Mouse (Mus musculus): ENCODE results near the gene Olfr1178.

Olfr1178 gene

DNA sequence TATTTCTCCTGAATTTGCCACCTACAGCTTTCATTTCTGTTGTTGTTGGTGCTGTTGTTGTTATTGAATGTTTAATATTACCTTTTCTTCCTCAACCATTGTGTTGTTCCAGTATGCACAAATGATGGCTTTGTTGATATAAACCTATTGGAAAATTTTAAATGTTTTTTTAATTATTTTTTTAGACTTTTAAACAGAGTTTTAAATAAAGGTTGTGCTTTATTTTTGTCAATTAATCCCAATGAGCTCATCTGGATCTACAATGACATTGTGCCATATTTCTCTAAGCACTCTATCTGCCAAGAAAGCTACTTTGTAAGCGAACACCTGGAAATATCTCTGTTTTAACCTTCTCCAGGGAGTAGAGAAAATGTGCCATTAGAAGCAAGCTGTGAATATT is at the start of gene Olfr1178:
Olfr1178 (plus strand) TSS at position 301 of the 400 bp plus-strand sequence.
- no peak for DNase-seq (ENCODE audit: low spot score)

DNA sequence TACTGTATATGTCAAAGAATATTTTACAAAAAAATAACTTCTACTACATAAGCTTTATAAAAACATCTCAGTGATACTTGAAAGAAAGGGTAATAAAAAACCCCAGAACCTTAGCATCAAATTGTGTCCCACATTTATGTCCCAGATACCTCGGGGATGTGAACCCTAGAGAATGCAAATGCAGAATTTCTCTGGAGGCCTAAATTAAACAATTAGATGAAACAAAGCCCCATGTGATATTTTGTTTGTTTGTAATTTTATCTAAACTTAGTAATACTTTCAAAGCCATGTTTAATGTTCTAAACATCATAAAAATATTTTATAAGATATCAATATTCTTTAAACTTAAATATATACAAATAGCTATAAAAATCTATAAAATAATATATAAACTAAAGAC is 40.5 kb upstream of the Olfr1178 start, which contains the start of gene Olfr1177-ps:
Olfr1177-ps (minus strand) TSS at position 101 of the 400 bp plus-strand sequence.
- DNase-seq (ENCODE audit: low spot score): no peak

GRCm38 (mm10) chr2:88356304-88356703 is 30.6 kb upstream of the Olfr1178 start:
- DNase-seq (ENCODE audit: low spot score): no peak

DNA sequence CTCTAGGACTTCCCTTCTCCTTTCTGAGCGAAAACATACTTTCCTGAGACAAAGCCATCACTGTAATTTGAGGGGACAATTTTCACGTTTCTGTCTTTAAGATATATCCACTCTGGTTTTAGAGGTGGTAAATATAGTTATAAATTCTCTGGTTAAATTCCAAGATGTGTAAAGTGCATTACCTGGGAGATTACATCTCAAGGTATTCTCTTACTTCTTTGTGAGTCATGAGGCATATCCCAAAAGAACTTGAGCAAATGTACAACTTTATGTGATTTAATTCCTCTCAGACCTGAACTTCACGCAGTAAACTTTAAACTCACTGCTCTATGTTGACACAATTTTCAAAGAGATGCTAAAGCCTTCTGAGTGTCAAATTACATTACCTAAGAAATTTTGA is 19.5 kb downstream of the Olfr1178 start, which contains the start of gene Olfr1179:
Olfr1179 (minus strand) TSS at position 101 of the 400 bp plus-strand sequence.
- DNase-seq (ENCODE audit: low spot score): no peak

- DNase-seq (ENCODE audit: low spot score): no peak
Measured at GRCm38 (mm10) chr2:88419051-88419450, 32.2 kb downstream of the Olfr1178 start, which contains the start of gene Olfr1180. Olfr1180 (minus strand) TSS chr2:88419151.

DNA sequence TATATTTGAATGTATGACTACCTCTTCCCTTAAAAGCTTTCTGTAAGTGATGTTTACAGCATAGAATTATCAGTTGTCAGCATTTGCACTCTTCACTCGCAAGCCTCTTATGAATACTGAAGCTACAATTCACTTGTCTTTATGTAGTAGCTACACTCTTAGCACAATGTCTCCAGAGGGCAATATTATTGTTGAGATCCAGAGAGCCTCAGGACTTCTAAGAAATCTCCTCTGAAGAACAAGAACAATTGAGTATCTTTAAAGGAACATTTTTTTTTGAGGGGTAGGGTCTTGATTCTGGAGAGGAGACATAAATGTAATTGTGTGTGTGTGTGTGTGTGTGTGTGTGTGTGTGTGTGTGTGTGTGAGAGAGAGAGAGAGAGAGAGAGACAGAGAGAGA is 39.2 kb downstream of the Olfr1178 start, which contains the start of gene Olfr1181:
Olfr1181 (minus strand) TSS at position 101 of the 400 bp plus-strand sequence.
- no peak for DNase-seq (ENCODE audit: low spot score)

- no peak for DNase-seq (ENCODE audit: low spot score)
Measured at GRCm38 (mm10) chr2:88449031-88449430, 62.2 kb downstream of the Olfr1178 start, which contains the start of gene Gm13757. Gm13757 (minus strand) TSS chr2:88449131.

All from urinary bladder, postnatal 14 days (tissue).